Mouse (Mus musculus) intestine, embryonic 14.5 days (tissue): Measurements from ENCODE around the gene Lingo1. TPM values are rescaled to one million over a fixed set of nuclear protein-coding genes. Genes with fewer than 3 reads are reported as not detected.
A peak's percentile ranks its signal among the peaks of the same experiment; 100 is the strongest.

Experiments
- ATAC-seq: fragments of 200-750 bp; cut with Nextera tagmentation; replicated peaks from 2 replicates; pipeline ENCODE4 v1.8.0; 2017; ENCODE audit warnings: low read depth, moderate number of reproducible peaks, moderate TSS enrichment, moderate library complexity; ENCODE audit not compliant: low FRiP score, low TSS enrichment
- DNase-seq: peaks from one replicate; pipeline ENCODE4 v3.0.0-alpha.2; 2018; ENCODE audit warnings: low spot score
- H3K27ac ChIP-seq: fragments of 300-500 bp; sonication (generic); 2 replicates; pipeline ENCODE4 v1.5.1; 2014; ENCODE audit warnings: low read depth, mild to moderate bottlenecking, control low read depth
- H3K27me3 ChIP-seq: fragments of 300-500 bp; sonication (generic); replicated peaks from 2 replicates; pipeline ENCODE4 v1.6.1; 2014; ENCODE audit warnings: low read length, control low read depth; ENCODE audit not compliant: control insufficient read depth, insufficient read depth
- H3K36me3 ChIP-seq: fragments of 300-500 bp; sonication (generic); 2 replicates; pipeline ENCODE4 v1.6.1; 2014; ENCODE audit warnings: low read length, control low read depth; ENCODE audit not compliant: control insufficient read depth, insufficient read depth
- H3K4me1 ChIP-seq: fragments of 300-500 bp; sonication (generic); replicated peaks from 2 replicates; pipeline ENCODE4 v1.6.1; 2014; ENCODE audit warnings: low read length, control low read depth, mixed read lengths; ENCODE audit not compliant: control insufficient read depth, insufficient read depth
- H3K4me2 ChIP-seq: fragments of 300-500 bp; sonication (generic); 2 replicates; pipeline ENCODE4 v1.6.1; 2014; ENCODE audit warnings: low read length
- H3K4me3 ChIP-seq: fragments of 300-500 bp; sonication (generic); 2 replicates; pipeline ENCODE4 v1.5.1; 2014; ENCODE audit warnings: low read depth, low read length, control low read depth, mixed read lengths
- H3K9ac ChIP-seq: fragments of 300-500 bp; sonication (generic); 2 replicates; pipeline ENCODE4 v1.6.1; 2014; ENCODE audit warnings: mild to moderate bottlenecking, low read length
- H3K9me3 ChIP-seq: fragments of 300-500 bp; sonication (generic); 2 replicates; pipeline ENCODE4 v1.6.1; 2016; ENCODE audit warnings: low read length, control low read depth; ENCODE audit not compliant: control insufficient read depth
- WGBS: fragments of 180-500 bp; shearing (Covaris S2); extraction: QIAGEN DNeasy Blood & Tissue Kit; methylation state at CpG from one replicate; pipeline ENCODE4 v1.1.7; 2014; 5-methylcytosine and 5-hydroxymethylcytosine counted together
- polyA plus RNA-seq: library from polyadenylated mRNA; unstranded; fragments of >200 nt; fragmentation: Nextera tagmentation; extraction: Ambion mirVana; gene quantifications from 2 replicates; pipeline ENCODE4 v1.2.1, GENCODE M21; 2014

The Lingo1 gene
- polyA plus RNA-seq, 1 experiment from 2014 or later, result 1.9 TPM

DNA sequence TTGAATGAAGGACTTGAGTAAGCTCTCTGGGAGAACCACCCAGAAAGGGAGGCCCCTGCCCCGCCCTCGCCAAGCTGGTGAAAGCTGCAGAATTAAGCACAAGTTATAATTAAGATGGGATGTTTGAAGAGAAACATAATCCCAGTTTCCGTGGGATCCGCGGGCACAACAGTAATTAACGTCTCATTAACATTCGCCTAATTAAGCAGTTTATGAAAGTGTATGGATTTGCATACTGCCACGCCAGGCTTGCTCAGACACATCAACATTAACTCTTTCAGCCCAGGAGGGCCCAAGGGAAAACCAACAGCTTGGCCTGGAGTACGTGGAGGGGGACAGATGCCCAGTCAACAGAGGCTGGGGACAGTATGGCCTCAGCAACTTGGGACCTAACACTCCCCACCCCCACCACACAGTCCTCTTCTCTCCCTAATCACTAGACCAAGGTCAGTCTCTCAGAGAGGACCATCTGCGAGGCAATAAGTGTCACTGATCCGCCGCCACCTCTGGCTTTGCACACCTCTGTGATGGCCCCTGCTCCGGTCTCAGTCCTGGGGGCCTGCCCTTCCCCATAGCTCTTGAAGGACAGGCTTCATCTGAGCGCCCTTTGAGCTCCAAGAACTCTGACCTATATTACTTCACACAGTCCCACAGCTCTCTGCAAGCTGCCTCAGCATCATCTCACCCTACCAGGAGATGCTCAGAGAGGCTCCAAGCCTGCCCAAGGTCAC lies 49.9 kb downstream of the Lingo1 start:
- no peaks in the 10 kb centered on the region for H3K27me3 ChIP-seq
- H3K27ac ChIP-seq, result no peak overlapping the region
- H3K4me1 ChIP-seq, result no peaks in the 10 kb centered on the region
- ATAC-seq (no peak), DNase-seq (no peak)
- no peak overlapping the region for H3K4me3 ChIP-seq
- no peaks in the 10 kb centered on the region for H3K9me3 ChIP-seq
- no peak overlapping the region for H3K9ac ChIP-seq
- no peaks in the 10 kb centered on the region for H3K36me3 ChIP-seq
- 70% methylated on average over 14 of the region's 14 CpGs for WGBS
- H3K4me2 ChIP-seq, result no peak overlapping the region

DNA sequence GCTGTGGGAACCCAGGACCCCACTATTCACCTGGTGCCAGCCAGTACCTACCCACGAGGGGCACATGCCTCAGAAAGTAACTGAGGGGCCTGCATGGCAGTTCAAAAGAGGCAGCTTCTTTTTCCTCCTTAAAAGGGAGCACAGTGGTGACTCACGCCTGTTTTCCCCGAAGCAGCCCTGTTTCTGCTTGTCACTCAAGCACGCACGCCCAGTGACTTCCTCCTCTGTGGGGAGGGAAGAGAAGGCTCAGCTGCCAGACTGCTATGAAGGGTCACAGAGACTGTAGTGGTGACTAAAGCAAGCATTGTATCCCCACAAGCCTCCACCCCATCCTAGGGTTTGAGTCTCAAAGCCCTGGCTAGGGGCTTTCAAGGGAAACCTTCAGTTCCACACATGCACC lies 51.9 kb downstream of the Lingo1 start:
- Histone ChIP-seq H3K4me2 (no peak overlapping the region), H3K27me3 (no peaks in the 10 kb centered on the region), H3K4me3 (no peak overlapping the region), H3K36me3 (no peaks in the 10 kb centered on the region), H3K4me1 (no peaks in the 10 kb centered on the region), H3K27ac (no peak overlapping the region), H3K9ac (no peak overlapping the region), H3K9me3 (no peaks in the 10 kb centered on the region)
- WGBS, result 46% methylated on average over 5 of the region's 5 CpGs
- DNase-seq (no peak), ATAC-seq (no peak)

DNA sequence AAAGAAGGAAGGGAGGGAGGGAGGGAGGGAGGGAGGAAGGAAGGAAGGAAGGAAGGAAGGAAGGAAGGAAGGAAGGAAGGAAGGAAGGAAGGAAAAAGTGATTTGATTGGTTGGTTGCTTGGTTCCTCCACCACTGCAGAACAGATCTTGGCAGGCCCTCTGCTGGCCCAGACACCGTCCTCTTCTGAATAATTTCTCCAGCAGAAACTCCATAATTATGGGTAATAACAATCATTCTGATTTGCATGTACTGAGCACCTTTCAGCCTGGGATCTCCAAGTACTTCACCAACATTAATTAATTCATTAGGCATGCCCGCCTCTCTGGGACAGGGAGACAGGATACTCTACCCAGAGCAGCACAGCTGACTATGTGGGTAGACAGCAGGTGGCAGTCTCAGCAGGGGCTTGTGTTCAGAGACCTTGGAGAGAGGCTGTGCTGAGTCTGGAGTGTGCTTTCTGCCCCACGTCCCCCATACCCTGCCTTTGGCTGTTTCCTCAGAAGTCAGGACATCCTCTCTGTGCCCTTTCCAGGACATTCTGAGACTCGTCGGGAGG lies 57.0 kb downstream of the Lingo1 start:
- no peak for DNase-seq
- H3K4me2 ChIP-seq, result no peak overlapping the region
- H3K4me1 ChIP-seq, result no peaks in the 10 kb centered on the region
- no peaks in the 10 kb centered on the region for H3K9me3 ChIP-seq
- no peak overlapping the region for H3K27ac ChIP-seq
- H3K27me3 ChIP-seq, result no peaks in the 10 kb centered on the region
- H3K9ac ChIP-seq, result no peak overlapping the region
- WGBS, result 76% methylated on average over 5 of the region's 5 CpGs
- no peaks in the 10 kb centered on the region for H3K36me3 ChIP-seq
- H3K4me3 ChIP-seq, result no peak overlapping the region
- no peak for ATAC-seq

DNA sequence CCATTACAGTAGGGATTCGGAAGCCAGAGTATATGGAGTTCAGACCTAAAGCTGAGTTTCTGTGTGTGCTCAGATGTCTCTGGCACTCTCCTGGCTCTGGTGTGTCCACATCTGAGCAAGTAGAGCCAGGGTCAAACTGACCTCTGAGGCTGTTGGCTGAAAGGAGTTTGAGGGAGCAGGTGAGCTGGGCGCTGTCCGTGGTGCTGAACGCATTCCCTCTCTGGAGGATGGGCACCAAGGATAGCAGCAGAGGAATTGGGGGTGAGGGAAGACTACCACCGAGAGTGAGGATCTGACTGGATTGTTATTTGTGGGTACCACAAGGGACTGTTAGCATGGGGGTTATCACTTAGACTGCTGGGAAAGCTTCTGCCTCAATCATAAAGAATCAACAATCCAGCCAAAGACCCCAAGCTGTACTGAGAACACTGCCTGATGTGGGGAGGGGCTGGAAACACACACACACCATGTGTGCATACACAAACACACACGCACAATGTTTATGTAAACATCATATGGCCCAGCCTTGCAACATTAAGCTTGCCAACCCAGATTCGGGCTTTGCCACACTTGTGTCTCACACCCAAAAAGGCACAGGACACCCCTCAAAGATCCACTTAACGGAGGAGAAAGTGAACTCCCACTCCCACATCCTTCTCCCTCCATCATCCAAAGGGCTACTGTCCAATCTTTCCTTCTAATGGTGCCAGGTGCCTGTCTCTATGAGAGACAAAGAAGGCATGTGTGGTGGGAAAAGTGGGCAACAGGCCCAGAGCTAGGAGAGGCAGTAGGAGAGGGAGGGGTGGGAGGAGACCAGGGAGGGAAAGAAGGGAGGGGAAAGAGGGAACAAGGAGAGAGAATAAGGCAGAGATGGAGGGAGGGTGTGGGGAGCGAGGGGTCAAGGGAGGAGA lies 57.8 kb downstream of the Lingo1 start:
- ATAC-seq (no peak), DNase-seq (peak; percentile 94)
- H3K9me3 ChIP-seq, result no peaks in the 10 kb centered on the region
- H3K36me3 ChIP-seq, result no peaks in the 10 kb centered on the region
- no peak overlapping the region for H3K4me3 ChIP-seq
- H3K4me2 ChIP-seq, result no peak overlapping the region
- H3K27me3 ChIP-seq, result no peaks in the 10 kb centered on the region
- WGBS, result 44% methylated on average over 9 of the region's 9 CpGs
- H3K27ac ChIP-seq, result no peak overlapping the region
- no peaks in the 10 kb centered on the region for H3K4me1 ChIP-seq
- H3K9ac ChIP-seq, result no peak overlapping the region

DNA sequence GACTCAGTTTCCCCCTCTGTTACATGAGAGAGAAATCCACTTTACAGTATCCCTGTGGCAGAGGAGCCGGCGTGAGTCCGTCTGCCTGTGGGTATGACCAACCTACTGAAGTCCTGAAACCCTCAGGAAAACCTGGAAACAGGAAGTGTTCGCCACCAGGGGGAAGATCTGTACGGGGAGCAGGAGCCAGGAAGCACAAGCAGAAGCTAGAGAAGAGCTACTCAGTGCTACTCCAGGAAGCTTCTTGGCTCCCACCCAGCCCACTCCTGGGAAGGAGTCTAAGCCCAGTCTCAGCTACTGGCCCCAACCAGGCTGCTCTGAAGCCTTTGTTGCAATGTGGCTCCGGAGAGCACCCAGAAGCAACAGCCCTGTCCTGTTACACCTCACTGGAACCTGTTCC lies 61.9 kb downstream of the Lingo1 start:
- 50% methylated on average over 6 of the region's 6 CpGs for WGBS
- no peaks in the 10 kb centered on the region for H3K36me3 ChIP-seq
- no peak overlapping the region for H3K4me2 ChIP-seq
- no peak overlapping the region for H3K27ac ChIP-seq
- no peaks in the 10 kb centered on the region for H3K9me3 ChIP-seq
- no peaks in the 10 kb centered on the region for H3K4me1 ChIP-seq
- no peak overlapping the region for H3K9ac ChIP-seq
- ATAC-seq (no peak), DNase-seq (no peak)
- no peaks in the 10 kb centered on the region for H3K27me3 ChIP-seq
- no peak overlapping the region for H3K4me3 ChIP-seq

DNA sequence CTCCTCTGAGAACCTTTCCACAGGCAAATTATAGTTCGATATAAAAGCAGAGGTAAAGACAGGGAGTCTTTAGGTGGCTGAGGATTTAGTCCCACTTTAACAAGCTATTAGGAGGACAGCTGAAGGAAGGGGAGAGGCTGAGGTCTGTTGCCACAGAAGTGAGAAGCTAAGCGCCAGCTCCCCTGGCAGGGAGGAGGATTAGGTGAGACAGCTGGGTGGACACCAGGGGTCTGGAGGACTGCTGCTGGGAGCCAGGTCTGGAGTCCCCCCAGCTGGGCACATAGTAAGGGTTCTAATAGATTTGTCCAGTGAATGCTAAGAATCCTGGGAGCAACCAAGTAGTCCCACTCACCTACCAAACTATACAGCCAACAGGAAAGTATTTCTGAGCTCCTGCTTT lies 65.3 kb downstream of the Lingo1 start:
- no peak for ATAC-seq

DNA sequence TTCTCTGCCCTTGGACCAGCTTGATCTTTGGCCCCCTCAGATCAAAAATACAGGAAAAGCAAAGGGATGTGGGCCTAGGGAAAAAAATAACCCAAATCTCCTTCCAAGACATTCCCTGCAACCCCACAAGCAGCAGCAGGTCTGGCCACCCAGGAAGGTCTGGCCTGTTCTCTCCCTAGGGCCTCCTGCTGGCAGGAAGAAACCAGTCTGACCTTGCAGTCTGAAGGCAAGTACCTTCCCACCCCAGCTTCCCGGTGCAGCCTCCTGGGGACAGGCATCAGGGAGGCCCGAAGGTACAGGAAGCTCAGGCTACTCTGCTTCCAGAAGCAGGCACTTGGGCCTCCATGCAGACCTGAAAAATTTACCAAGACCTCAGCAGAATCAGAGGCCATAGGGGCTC lies 67.1 kb downstream of the Lingo1 start:
- Histone ChIP-seq H3K9ac (no peak overlapping the region), H3K9me3 (no peaks in the 10 kb centered on the region), H3K4me1 (no peaks in the 10 kb centered on the region), H3K36me3 (no peaks in the 10 kb centered on the region), H3K27ac (no peak overlapping the region), H3K27me3 (no peaks in the 10 kb centered on the region), H3K4me3 (no peak overlapping the region), H3K4me2 (no peak overlapping the region)
- DNase-seq (no peak), ATAC-seq (no peak)
- 37% methylated on average over 2 of the region's 2 CpGs for WGBS

More for the DNA sequence above, 65.3 kb downstream of the Lingo1 start:
- 42% methylated on average over 2 of the region's 2 CpGs for WGBS
- H3K9ac ChIP-seq, result no peak overlapping the region
- no peak overlapping the region for H3K27ac ChIP-seq
- no peaks in the 10 kb centered on the region for H3K9me3 ChIP-seq
- no peaks in the 10 kb centered on the region for H3K36me3 ChIP-seq
- no peak for DNase-seq
- no peaks in the 10 kb centered on the region for H3K4me1 ChIP-seq
- no peak overlapping the region for H3K4me2 ChIP-seq
- H3K4me3 ChIP-seq, result no peak overlapping the region
- no peaks in the 10 kb centered on the region for H3K27me3 ChIP-seq

DNA sequence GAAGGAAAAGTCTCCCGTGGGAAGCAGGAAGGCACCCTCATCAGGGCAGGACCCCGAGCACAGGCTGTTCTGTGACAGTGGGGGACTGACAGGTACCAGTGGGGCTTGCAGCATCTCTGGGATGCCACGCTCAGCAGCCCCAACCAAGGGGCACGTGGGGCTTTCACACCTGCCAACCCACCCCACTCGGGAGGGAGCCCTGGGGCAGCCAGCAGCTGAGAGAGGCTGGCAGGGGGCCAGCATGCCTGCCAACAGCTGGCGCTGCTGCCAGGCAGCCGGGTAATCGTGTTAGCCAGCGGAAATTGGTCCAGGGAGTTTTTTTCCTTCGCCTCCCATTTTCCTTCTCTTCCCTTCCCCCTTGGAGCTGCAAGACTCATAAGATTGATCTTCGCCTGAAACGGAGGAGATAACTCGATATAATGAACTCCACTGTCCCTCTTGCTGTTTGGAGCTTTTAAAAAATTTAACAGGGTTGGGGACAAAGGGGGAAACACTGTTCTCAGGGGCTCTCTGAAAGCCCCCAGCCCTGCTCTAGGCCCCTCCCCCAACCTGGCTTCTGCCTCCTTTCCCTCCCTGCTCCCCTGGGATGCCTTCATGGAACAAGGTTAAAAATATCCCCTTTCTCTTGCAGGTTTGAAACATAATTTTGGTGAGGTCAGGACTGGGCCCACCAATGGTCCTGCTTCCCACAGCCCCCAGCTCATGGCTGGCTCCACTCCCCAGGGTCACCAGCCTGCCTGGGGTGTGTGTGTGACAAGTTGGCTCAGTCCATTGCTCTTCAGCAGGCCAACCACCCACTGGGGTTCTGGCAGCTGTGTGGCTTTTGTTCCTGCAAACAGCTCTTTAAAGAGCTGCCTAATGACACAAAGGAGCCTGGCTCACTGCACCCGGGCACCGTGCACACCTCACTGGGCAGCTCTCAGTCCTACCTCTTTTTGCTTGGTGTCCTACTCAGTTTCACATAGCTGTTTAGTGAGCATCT lies 68.3 kb downstream of the Lingo1 start:
- DNase-seq (no peak), ATAC-seq (no peak)
- no peaks in the 10 kb centered on the region for H3K36me3 ChIP-seq
- H3K27me3 ChIP-seq, result no peaks in the 10 kb centered on the region
- no peaks in the 10 kb centered on the region for H3K4me1 ChIP-seq
- H3K9ac ChIP-seq, result no peak overlapping the region
- no peaks in the 10 kb centered on the region for H3K9me3 ChIP-seq
- no peak overlapping the region for H3K4me3 ChIP-seq
- no peak overlapping the region for H3K4me2 ChIP-seq
- WGBS, result 51% methylated on average over 15 of the region's 15 CpGs
- H3K27ac ChIP-seq, result no peak overlapping the region; the same call in 1 of the 2 replicates
